Mouse (Mus musculus): ENCODE data around the gene Dennd4a.
"Not testable (repeated sequence)": the region's sequence is repeated elsewhere in the genome, so short reads cannot be mapped to it uniquely, and the experiment has no call there.

Dennd4a gene

GRCm38 (mm10) chr9:64811538-64812474 is 666 bp downstream of the Dennd4a start:
- DNase-seq (ENCODE audit: low spot score in 2 of 2), result peak in 1 of 2 experiments; percentile 47

GRCm38 (mm10) chr9:64812475-64812860 is 1.3 kb downstream of the Dennd4a start:
- DNase-seq (ENCODE audit: low spot score in 2 of 2), result no peak

DNA sequence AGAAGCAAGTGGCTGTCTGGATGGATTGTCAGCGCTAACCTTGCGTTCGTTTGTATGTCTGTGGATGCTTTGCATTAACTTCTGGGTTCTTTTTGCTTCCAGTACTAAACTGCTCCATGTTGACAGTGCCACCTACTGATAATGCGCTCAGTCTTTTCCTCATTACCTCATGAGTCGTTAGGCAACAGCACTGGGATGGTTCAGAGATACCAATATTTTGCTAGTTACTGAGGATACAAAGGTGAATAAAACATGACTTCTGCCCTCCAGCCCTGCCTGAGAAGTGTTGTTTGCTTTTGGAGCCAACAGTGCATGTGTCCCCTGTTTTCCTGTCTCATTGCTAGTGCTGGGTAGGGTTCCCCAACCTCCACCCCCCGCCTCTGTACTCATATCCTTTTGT is 3.1 kb downstream of the Dennd4a start:
- DNase-seq (ENCODE audit: low spot score in 2 of 2), result no peak

DNA sequence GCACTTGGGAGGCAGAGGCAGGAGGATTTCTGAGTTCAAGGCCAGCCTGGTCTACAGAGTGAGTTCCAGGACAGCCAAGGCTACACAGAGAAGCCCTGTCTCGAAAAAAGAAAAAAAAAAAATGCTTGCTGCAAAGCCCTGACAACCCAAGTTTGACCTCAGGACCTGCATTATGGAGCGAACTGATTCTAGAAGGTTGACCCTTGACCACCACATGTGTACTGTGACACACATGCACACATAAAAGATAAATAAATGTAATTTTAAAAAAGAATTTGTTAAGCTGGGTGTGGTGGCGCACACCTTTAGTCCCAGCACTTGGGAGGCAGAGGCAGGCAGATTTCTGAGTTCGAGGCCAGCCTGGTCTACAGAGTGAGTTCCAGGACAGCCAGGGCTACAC is 8.5 kb downstream of the Dennd4a start:
- DNase-seq (ENCODE audit: low spot score in 2 of 2), result not testable (repeated sequence)

GRCm38 (mm10) chr9:64820086-64820795 is 9.1 kb downstream of the Dennd4a start:
- DNase-seq (ENCODE audit: low spot score in 2 of 2), result no peak

GRCm38 (mm10) chr9:64822235-64822634 is 11.1 kb downstream of the Dennd4a start:
- no peak for DNase-seq (ENCODE audit: low spot score in 2 of 2)

- DNase-seq (ENCODE audit: low spot score in 2 of 2), result no peak
These were observed 13.4 kb downstream of the Dennd4a start for GRCm38 (mm10) chr9:64824389-64825008.

DNA sequence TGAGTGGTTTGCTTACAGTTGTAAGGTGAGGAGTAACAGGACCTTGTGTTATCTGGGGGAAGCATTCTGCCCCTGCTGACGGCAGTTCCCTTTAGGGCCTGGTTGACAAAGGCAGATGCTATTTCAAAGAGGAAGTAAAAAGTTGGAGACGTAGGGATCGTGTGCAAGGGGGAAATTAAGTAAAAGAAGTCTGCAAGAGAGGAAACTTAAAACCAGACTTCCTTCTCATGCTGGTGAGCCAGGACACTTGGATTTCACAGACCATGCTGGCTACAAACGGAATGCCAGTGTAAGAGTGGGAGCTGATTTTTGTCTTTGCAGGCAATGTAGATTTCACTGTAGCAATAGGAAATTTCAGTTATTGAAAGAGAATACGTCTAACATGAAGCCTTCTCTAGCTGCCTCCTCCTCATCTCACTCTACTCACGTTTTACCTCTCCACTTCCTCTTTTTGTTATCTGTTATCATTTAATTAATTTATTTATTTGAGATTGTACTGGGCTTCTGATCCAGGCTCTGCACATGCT is 19.0 kb downstream of the Dennd4a start:
- DNase-seq (ENCODE audit: low spot score in 2 of 2), result no peak

DNA sequence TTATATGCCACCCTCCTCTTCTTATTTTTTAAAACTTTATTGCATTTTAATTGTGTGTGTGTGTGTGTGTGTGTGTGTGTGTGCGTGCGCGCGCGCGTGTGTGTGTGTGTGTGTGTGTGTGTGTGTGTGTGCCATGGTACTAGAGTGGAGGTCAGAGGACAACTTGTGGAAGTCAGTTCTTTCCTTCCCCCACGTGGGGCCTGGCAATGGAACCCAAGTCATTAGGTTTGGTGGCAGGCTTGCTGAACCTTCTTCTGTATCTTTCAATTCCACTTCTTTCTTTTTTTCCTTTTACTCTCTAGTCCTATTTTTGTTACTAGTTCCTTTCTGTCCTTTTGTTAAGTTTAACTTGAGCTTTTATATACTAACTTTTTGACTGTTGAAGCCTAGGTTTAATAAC is 19.5 kb downstream of the Dennd4a start:
- DNase-seq (ENCODE audit: low spot score in 2 of 2), result no peak

GRCm38 (mm10) chr9:64831760-64832159 is 20.6 kb downstream of the Dennd4a start:
- DNase-seq (ENCODE audit: low spot score in 2 of 2), result no peak

DNA sequence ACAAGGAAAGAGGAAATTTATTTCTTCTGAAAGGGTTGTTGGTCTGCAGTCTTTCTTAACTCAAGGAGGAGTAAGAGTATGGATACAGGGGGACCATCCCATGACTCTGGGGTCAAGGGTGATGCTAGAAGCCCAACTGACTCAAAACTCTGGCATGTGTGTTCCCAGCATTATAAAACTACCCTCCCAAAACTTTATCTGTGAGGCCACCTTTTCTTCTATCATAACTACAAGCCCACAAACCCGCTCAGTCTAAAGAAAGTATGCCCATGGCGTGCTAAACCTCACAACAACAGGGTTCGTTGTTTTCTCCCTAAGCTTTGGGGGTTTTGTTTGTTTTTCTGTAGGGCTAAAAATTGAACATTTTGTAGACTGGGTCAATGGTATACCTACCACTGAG is 23.3 kb downstream of the Dennd4a start:
- DNase-seq (ENCODE audit: low spot score in 2 of 2), result no peak

DNA sequence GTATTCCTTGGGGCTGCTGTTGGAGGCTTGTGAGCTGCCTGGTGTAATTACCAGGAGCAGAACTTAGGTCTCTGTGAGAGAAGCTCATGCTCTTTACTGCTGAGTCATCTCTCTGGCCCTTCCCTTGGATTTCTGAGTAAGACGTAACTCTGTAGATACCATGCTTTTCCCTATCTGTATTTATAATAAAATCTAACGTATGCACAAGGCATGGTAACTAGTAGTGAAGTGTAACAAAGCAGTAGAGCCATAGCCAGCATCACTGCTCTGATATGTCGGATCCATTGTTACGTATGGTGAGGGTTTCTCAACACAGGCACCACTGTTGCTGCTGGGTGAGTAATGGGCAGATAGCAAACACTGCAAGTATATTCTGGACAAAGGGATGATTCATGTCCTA is 34.2 kb downstream of the Dennd4a start:
- DNase-seq (ENCODE audit: low spot score in 2 of 2), result no peak

- no peak for DNase-seq (ENCODE audit: low spot score in 2 of 2)
These were observed 38.4 kb downstream of the Dennd4a start for GRCm38 (mm10) chr9:64849548-64849947.

DNA sequence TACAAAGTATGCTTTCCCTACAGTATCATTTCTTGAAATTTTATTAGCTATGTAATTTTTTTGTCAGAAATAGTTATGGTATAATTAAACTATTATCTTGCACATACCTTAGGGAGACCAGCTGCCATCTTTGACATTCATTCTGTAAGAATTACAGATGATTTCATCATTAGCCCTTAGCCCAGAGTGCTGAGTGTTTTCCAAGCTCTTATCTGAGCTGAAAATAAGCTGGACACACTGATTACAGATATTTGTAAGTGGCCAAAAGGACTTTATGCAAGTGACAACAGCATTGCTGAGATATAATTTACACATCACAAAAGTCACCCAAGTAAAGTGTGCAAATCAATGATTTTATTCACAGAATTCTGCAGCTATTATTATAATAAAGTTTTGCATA is 48.9 kb downstream of the Dennd4a start:
- no peak for DNase-seq (ENCODE audit: low spot score in 2 of 2)

DNA sequence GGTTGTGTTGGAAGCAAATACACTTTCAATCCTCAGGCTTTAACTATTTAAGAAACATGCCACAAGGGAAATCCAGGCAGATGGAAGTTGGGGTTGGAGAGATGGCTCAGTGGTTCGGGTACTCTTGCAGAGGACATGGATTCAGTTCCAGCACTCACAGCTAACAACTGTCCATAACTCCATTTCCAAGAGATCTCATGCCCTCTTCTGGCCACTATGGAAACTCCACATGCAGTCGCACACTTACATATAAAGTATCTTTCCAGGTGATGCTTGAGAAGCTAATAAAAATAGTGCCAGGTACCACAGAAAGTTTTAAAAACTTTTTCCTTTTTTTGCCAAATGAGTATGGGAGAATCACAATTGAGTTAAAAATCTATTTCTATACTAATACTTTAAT is 51.5 kb downstream of the Dennd4a start:
- no peak for DNase-seq (ENCODE audit: low spot score in 2 of 2)

GRCm38 (mm10) chr9:64886008-64886407 is 74.9 kb downstream of the Dennd4a start:
- peak in 1 of 2 experiments; percentile 31 for DNase-seq (ENCODE audit: low spot score in 2 of 2)

- peak in 1 of 2 experiments; percentile 65 for DNase-seq (ENCODE audit: low spot score in 2 of 2)
These were observed 85.5 kb downstream of the Dennd4a start for GRCm38 (mm10) chr9:64896605-64897004.

DNA sequence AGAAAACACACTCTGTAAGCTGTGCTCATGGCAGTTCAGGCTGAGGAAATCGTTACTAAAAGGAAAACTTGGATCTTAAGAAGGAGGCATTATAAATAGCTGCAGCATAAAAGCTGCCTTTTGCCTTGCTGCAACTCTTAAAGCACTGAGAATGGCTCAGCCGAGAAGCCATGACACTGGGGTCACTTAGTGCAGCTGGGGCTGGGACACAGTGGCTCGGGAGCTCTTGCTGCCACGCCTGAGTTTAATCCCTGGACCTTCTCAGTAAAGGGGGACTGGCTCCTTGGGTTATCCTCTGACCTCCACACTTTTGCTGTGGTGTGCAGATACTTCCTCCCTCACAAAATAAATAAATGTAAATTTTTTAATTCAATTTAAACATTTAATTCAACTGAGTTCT is 91.7 kb downstream of the Dennd4a start:
- DNase-seq (ENCODE audit: low spot score in 2 of 2), result no peak

GRCm38 (mm10) chr9:64903386-64903785 is 92.2 kb downstream of the Dennd4a start:
- peak; percentile 48 to 73 for DNase-seq (ENCODE audit: low spot score in 2 of 2)

DNA sequence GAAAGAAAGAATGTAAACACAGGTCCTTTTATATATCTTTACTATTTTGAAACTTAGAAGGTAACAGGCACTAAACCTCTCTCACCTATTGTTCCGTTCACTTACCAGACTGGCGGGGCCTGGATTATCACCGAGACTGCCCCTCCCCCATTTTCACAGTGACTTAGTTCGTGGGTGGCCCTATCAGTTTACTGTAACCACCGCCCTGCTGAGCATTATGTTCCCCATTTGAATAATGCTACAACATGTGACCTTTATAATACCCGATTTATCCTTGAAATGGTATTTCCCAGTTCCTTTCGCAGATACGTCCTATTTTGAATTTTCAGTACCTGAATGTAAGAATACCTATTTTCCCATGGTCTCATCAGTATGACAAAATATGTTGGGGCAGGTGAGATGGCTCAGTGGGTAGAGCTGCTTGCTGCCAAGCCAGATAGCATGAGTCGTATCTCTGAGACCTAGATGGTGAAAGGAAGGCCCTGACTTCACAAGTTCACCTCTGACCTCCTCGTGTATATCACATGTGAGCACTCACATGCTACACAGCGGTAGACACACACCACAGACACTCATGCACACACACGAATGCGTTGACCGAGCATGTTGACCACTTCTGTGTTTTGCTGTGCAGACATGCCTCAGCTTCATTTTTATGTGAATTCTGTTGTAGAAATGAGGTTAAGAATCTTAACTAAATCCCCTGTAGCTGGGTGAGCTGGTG is 93.9 kb downstream of the Dennd4a start:
- no peak for DNase-seq (ENCODE audit: low spot score in 2 of 2)

GRCm38 (mm10) chr9:64907441-64907840 is 96.3 kb downstream of the Dennd4a start:
- DNase-seq (ENCODE audit: low spot score in 2 of 2), result no peak

DNA sequence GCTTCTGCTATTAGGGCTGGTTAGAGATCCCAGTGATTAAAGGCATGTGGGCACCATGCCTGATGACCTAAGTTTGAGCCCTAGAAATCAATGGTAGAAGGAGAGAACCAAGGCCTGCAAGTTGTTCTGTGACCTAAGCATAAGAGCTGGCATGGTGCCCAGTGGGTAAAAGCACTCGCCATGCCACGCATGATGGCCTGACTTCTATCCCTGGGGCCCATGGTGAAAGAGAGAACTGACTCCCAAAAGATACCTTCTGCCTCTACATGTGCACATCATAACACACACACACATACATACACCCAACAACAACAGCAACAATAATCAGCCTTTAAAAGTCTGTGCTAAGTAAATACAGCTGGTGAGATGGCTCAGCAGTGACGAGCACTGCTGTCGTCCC is 102.3 kb downstream of the Dennd4a start:
- DNase-seq (ENCODE audit: low spot score in 2 of 2), result no peak
